10 mouse cellular contexts compared by ENCODE assay signal in genomic region chr6:48572572-48573061, GRCm38 (mm10). TPM values are rescaled to one million over a fixed set of nuclear protein-coding genes. Genes with fewer than 3 reads are reported as not detected.
DNase-seq lines count a peak whose midpoint lies in the region; ATAC-seq and TF ChIP-seq lines count a peak whose summit lies in the region.
"Had no signal": no experiment of that assay in that cellular context is flagged by ENCODE, and none has a peak within 500 bp of the region (broad histone marks: within the 10 kb centered on the region; RNA-seq: fewer than 3 reads in every experiment).

Gene Rarres2 (minus strand): TSS chr6:48572789.

- no peaks in the 10 kb centered on the region for H3K4me1 ChIP-seq in thymus, adult 2 months (replicated peaks; ENCODE audit: control insufficient read depth, insufficient read depth, low read length)
- H3K4me1 ChIP-seq in forebrain, embryonic 13.5 days: peaks cover 4% of the 10 kb centered on the region

- no peak within 1 kb of the TSS for H3K4me2 ChIP-seq in forebrain, embryonic 13.5 days

- no peak within 1 kb of the TSS for H3K4me3 ChIP-seq in thymus, adult 2 months (ENCODE audit: control insufficient read depth, insufficient read depth, low read length)
- H3K4me3 ChIP-seq in forebrain, embryonic 13.5 days: no peak within 1 kb of the TSS

- TF ChIP-seq CTCF in thymus, adult 2 months (IDR thresholded peaks at IDR 0.05; ENCODE audit: borderline replicate concordance, control insufficient read depth, extremely low read depth, insufficient read depth, low read length, poor library complexity): no peak

- H3K9ac ChIP-seq in forebrain, embryonic 13.5 days: no peak within 1 kb of the TSS

- H3K36me3 ChIP-seq in thymus, adult 2 months (ENCODE audit: control insufficient read depth, insufficient read depth, low read length): no peaks in the 10 kb centered on the region
- peaks cover 7% of the 10 kb centered on the region; the same call in 1 of the 2 replicates for H3K36me3 ChIP-seq in forebrain, embryonic 13.5 days (ENCODE audit: poor library complexity, severe bottlenecking)

- no peaks in the 10 kb centered on the region for H3K9me3 ChIP-seq in forebrain, embryonic 13.5 days (replicated peaks)

- ATAC-seq in erythroblast, adult 5-6 weeks (replicated peaks; ENCODE audit: low FRiP score, poor library complexity, severe bottlenecking): no peak
- ATAC-seq in forebrain, embryonic 13.5 days: no peak
- no peak for ATAC-seq in activated CD4-positive, CD25-positive, alpha-beta regulatory T cell, adult 4 months

- no peaks in the 10 kb centered on the region for H3K27me3 ChIP-seq in thymus, adult 2 months (ENCODE audit: control insufficient read depth, insufficient read depth, low read length)
- H3K27me3 ChIP-seq in forebrain, embryonic 13.5 days: no peaks in the 10 kb centered on the region

- no peak for DNase-seq in thymus, adult 2 months
- no peak for DNase-seq in thymus, postnatal 36 days
- DNase-seq in gonadal fat pad, adult 2 months (ENCODE audit: low read depth): no peak
- DNase-seq in kidney, adult 9 months: peak; percentile 80
- DNase-seq in lung, adult 18-20 months: peak; percentile 59 to 62

- no peak within 1 kb of the TSS for H3K27ac ChIP-seq in thymus, adult 2 months (ENCODE audit: control insufficient read depth, insufficient read depth, low read length)
- H3K27ac ChIP-seq in forebrain, embryonic 13.5 days: no peak within 1 kb of the TSS

- WGBS in thymus, adult 2 months: 89% methylated on average over 6 of the region's 6 CpGs
- 39% methylated on average over 6 of the region's 6 CpGs for WGBS in forebrain, embryonic 13.5 days

- no peak for TF ChIP-seq POLR2A in thymus, adult 2 months (IDR thresholded peaks at IDR 0.05; ENCODE audit: control insufficient read depth, extremely low read depth, insufficient read depth, low read length, poor library complexity)

RNA-seq across cellular contexts. Expression of gene Rarres2, which starts in this region (rescaled TPM):
- polyA plus RNA-seq in thymus, adult 2 months (2012; rRNA removed): 17.5 and 28.8 TPM in 2 replicates
- polyA plus RNA-seq in gonadal fat pad, adult 2 months (2012; rRNA removed): 191 and 319 TPM in 2 replicates
- not detected in 2 replicates for total RNA-seq in erythroblast, adult 5-6 weeks (2015; ENCODE audit: low replicate concordance)
- not detected in 2 replicates for total RNA-seq in erythroblast, adult 5-6 weeks (2017; ENCODE audit: low replicate concordance)
- 1.8 and 2.5 TPM in 2 replicates for polyA plus RNA-seq in forebrain, embryonic 13.5 days (2015; fragmentation: Nextera tagmentation; extraction: Ambion mirVana)
- polyA plus RNA-seq in activated CD4-positive, CD25-positive, alpha-beta regulatory T cell, adult 4 months (2017; shearing (Covaris generic)): under 1 TPM in 1 of 2 experiments, not detected in 1; 0.83 TPM
- total RNA-seq: hematopoietic stem cell, adult 5-6 weeks; MEL had no signal

Comparison
In these comparisons a context has a peak if more than half of its experiments do, and no peak if none do; other contexts are left out.
1. DNase-seq: peak in kidney, adult 9 months (single experiment) and lung, adult 18-20 months (2 of 2); none in thymus, adult 2 months (single experiment), thymus, postnatal 36 days (0 of 2) and gonadal fat pad, adult 2 months (single experiment).